Mouse (Mus musculus): ENCODE measurements at regions not wholly inside any gene's neighbourhood (a gene's known extent, or its start where the extent isn't known, plus 50 kb on each side); places are given as distances from the start of the nearest gene placed in this dataset.

GRCm38 (mm10) chr19:35125278-35125677 is 203.1 kb downstream of the Kif20b start:
- peak; percentile 43; the same call in 1 of the 2 replicates for TF ChIP-seq CTCF (conservative IDR thresholded peaks at IDR 0.05; ENCODE audit: low read length)
- no peak for TF ChIP-seq POU5F1 (IDR thresholded peaks at IDR 0.05; ENCODE audit: borderline replicate concordance, low read length)
